Mouse (Mus musculus) brain, embryonic 14.5 days (tissue): ENCODE data around the gene Esyt1. TPM values are rescaled to one million over a fixed set of nuclear protein-coding genes. Genes with fewer than 3 reads are reported as not detected.

ENCODE experiments used
- DNase-seq: peaks from one replicate; pipeline ENCODE4 v3.0.0-alpha.2; 2011; ENCODE audit warnings: low read depth
- CTCF ChIP-seq: fragments of 200-500 bp; IDR thresholded peaks from 2 replicates; pipeline ENCODE4 v1.5.1; 2012; ENCODE audit warnings: inconsistent platforms, mild to moderate bottlenecking, moderate library complexity, borderline replicate concordance; ENCODE audit not compliant: insufficient read depth, insufficient read length; ENCODE audit errors: extremely low read depth
- POLR2A ChIP-seq: fragments of 200-500 bp; IDR thresholded peaks from 2 replicates; pipeline ENCODE4 v1.6.1; 2012; ENCODE audit warnings: mild to moderate bottlenecking, inconsistent platforms, borderline replicate concordance; ENCODE audit not compliant: poor library complexity, insufficient read depth, insufficient read length, severe bottlenecking; ENCODE audit errors: extremely low read depth
- polyA plus RNA-seq: library from polyadenylated mRNA; depleted of rRNA; stranded (reverse); fragments of >200 nt; gene quantifications from 2 replicates; pipeline ENCODE4 v1.2.3, GENCODE M21; 2012; rRNA removed

The Esyt1 gene
- polyA plus RNA-seq, 1 experiment, result 20.1 TPM

DNA sequence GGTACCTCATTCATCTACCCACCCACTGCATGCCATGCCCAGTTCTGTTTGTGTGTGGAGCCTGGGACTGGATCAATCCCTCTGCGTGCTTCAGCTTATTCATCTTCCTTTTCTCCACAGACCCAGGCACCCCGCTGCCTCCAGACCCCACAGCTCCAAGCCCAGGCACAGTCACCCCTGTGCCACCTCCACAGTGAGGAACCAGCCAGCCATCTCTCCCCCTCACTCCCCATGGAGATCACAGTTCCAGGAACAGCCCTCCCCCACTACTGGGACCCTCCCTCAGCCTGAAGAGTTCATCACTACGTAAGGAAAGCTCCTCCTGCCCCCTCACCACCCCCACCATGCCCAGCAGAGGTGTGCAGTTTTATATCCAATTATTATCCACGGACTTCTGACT lies 36.9 kb downstream of the Esyt1 start:
- no peak for DNase-seq
- TF ChIP-seq CTCF (no peak), POLR2A (no peak)

DNA sequence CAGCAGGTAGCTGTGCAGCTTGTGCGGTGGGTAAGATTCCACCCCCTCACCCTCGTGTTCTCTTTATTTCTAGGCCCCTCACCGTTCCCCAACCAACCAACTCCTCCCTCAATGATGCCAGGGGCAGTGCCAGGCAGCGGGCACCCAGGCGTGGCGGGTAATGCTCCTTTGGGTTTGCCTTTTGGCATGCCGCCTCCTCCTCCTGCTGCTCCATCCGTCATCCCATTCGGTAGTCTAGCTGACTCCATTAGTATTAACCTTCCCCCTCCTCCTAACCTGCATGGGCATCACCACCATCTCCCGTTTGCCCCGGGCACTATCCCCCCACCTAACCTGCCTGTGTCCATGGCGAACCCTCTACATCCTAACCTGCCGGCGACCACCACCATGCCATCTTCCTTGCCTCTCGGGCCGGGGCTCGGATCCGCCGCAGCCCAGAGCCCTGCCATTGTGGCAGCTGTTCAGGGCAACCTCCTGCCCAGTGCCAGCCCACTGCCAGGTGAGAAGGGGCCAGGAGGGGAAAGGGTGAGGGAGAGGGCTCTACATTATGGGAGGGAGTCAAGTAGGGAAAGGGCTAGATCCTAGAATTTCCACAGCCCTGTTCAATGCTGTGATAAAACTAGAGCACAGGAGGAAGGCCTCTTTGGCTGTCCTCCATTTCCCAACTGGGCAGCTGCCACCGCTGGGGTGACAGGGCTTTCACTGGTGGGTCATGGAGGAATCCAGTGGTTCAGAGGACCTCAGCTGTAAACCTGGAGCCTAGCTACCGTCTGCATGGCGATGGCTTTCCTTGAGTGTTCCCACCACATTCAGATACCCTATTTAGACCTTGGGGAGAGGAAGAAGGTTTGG lies 37.6 kb downstream of the Esyt1 start:
- no peak for DNase-seq
- TF ChIP-seq CTCF (no peak), POLR2A (no peak)

DNA sequence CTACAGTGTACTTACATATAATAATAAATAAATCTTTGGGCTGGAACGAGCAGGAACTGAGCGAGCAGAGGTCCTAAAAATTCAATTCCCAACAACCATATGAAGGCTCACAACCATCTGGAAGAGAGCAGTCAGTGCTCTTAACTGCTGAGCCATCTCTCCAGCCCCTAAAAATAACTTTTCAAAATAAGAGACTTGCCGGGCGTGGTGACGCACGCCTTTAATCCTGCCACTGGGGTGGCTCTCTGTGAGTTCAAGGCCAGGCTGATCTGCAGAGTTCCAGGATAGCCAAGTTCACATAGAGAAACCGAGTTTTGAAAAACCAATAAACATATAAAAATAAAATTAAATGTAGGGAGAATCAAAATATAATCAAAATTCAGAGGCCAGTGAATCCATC lies 39.3 kb downstream of the Esyt1 start:
- TF ChIP-seq POLR2A (no peak), CTCF (no peak)
- no peak for DNase-seq

DNA sequence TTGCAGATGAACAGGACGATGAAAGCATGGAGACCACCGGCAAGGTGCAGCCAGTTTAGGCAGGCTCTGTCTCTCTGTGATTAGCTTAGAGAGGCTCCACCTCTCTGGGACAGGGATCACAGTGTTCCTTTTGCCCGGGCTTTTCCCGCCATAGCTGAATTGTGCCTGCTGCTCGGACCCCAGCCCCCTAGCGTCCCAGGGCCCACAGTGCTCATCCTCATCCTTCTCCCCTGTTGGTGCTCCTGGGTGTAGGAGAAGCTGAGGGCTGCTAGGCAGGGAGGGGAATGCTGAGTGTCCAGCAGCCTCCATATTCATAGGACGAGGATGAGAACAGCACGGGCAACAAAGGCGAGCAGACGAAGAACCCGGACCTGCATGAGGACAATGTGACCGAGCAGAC lies 51.3 kb downstream of the Esyt1 start:
- DNase-seq, result no peak
- no peak for TF ChIP-seq POLR2A
- TF ChIP-seq CTCF, result no peak

DNA sequence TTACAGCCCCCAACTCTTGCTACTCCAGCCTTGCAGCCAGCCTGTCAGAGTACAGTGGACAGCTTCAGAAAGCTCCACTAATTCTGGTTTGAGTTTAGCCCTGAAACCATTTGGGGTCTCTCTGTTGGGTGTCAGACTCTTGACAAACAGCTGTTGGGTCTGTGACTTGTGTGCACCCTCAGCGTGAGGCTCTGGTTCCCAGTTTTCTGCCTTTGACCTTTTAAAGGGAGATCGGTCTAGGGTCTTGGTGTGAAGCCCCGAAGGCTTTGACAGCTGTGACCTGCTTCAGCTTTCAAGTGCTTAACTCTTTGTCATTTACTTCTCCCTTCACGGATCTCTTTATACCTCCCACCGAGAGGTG lies 65.4 kb downstream of the Esyt1 start:
- TF ChIP-seq CTCF (no peak), POLR2A (no peak)
- no peak for DNase-seq

Other genes with a start within 250 kb of the Esyt1 start
- 0.11 and 0.20 TPM in 2 replicates for gene Il23a, start 227.1 kb downstream of the Esyt1 start, polyA plus RNA-seq
- gene Pan2, start 222.5 kb downstream of the Esyt1 start, polyA plus RNA-seq, result 38.4 and 47.4 TPM in 2 replicates
- gene Cnpy2, start 203.4 kb downstream of the Esyt1 start, polyA plus RNA-seq, result 84.5 and 86.3 TPM in 2 replicates
- gene Cs, start 188.1 kb downstream of the Esyt1 start, polyA plus RNA-seq, result 185 and 203 TPM in 2 replicates
- 69.0 and 90.1 TPM in 2 replicates for gene Coq10a, start 156.9 kb downstream of the Esyt1 start, polyA plus RNA-seq
- 43.1 and 55.1 TPM in 2 replicates for gene Ankrd52, start 148.8 kb downstream of the Esyt1 start, polyA plus RNA-seq
- 0.04 and 0.35 TPM in 2 replicates for gene Slc39a5, start 124.6 kb downstream of the Esyt1 start, polyA plus RNA-seq
- 96.8 and 102 TPM in 2 replicates for gene Nabp2, start 114.4 kb downstream of the Esyt1 start, polyA plus RNA-seq
- 73.9 and 76.9 TPM in 2 replicates for gene Rnf41, start 114.2 kb downstream of the Esyt1 start, polyA plus RNA-seq
- 377 and 390 TPM in 2 replicates for gene Smarcc2, start 66.6 kb downstream of the Esyt1 start, polyA plus RNA-seq
- gene Myl6, start 31.7 kb downstream of the Esyt1 start, polyA plus RNA-seq, result 1,007 and 1,045 TPM in 2 replicates
- gene Myl6b, start 27.2 kb downstream of the Esyt1 start, polyA plus RNA-seq, result 31.6 and 36.4 TPM in 2 replicates
- 19.3 and 23.1 TPM in 2 replicates for gene Zc3h10, start 21.9 kb upstream of the Esyt1 start, polyA plus RNA-seq
- 2,223 TPM in 2 replicates for gene Rpl41, start 23.4 kb upstream of the Esyt1 start, polyA plus RNA-seq
- gene Pa2g4, start 40.1 kb upstream of the Esyt1 start, polyA plus RNA-seq, result 117 and 123 TPM in 2 replicates
- gene Erbb3, start 63.8 kb upstream of the Esyt1 start, polyA plus RNA-seq, result 0.87 and 1.5 TPM in 2 replicates
- 896 and 1,032 TPM in 2 replicates for gene Rps26, start 100.9 kb upstream of the Esyt1 start, polyA plus RNA-seq
- gene Ikzf4, start 120.1 kb upstream of the Esyt1 start, polyA plus RNA-seq, result 18.8 and 31.3 TPM in 2 replicates
- 10.8 and 11.4 TPM in 2 replicates for gene Suox, start 148.2 kb upstream of the Esyt1 start, polyA plus RNA-seq
- 108 and 116 TPM in 2 replicates for gene Rab5b, start 170.4 kb upstream of the Esyt1 start, polyA plus RNA-seq
- 1.1 and 1.5 TPM in 2 replicates for gene Pmel, start 178.3 kb upstream of the Esyt1 start, polyA plus RNA-seq
- gene Cdk2, start 179.2 kb upstream of the Esyt1 start, polyA plus RNA-seq, result 22.5 and 42.4 TPM in 2 replicates
- gene Dgka, start 219.0 kb upstream of the Esyt1 start, polyA plus RNA-seq, result 8.6 and 8.8 TPM in 2 replicates
- gene Pym1, start 222.0 kb upstream of the Esyt1 start, polyA plus RNA-seq, result 58.2 and 65.4 TPM in 2 replicates